Mouse (Mus musculus) left cerebral cortex, adult 2 months (tissue): ENCODE results near the gene Usp12. TPM values are rescaled to one million over a fixed set of nuclear protein-coding genes. Genes with fewer than 3 reads are reported as not detected.
"Not testable (repeated sequence)": the region's sequence is repeated elsewhere in the genome, so short reads cannot be mapped to it uniquely, and the experiment has no call there.

Experiments
- DNase-seq, 2 experiments: peaks; one replicate each; pipeline ENCODE4 v3.0.0; 2021 to 2022; ENCODE audit warnings: low spot score in 2 of 2, mixed read lengths in 1 of 2; ENCODE audit errors: extremely low spot score in 1 of 2
- H3K27ac ChIP-seq: fragments of 200-600 bp; 2 replicates; pipeline ENCODE4 v1.8.1; 2022
- H3K4me3 ChIP-seq: fragments of 200-600 bp; 2 replicates; pipeline ENCODE4 v1.8.1; 2022
- CTCF ChIP-seq: fragments of 200-600 bp; IDR thresholded peaks from 2 replicates; pipeline ENCODE4 v1.8.1; 2022; ENCODE audit warnings: antibody characterized with exemption, mild to moderate bottlenecking, moderate library complexity
- intact Hi-C: fragments of 180-260 bp; cut with DNase I; formaldehyde crosslinking; loops from one replicate; pipeline ENCODE4 v1.15.1; 2025
- total RNA-seq, 2 experiments: library from RNA; stranded (reverse); gene quantifications; 2 replicates each; pipeline ENCODE4 v1.2.3; 2021

The Usp12 gene
- total RNA-seq, 2 experiments from 2014 or later = 56.0 to 56.7 TPM

- DNase-seq = no peak
- TF ChIP-seq CTCF = no peak
- Histone ChIP-seq H3K4me3 (no peak overlapping the region), H3K27ac (no peak overlapping the region)
- intact Hi-C loops = no loop called here
Observed at GRCm38 (mm10) chr5:146770002-146770848, 24.6 kb downstream of the Usp12 start.

DNA sequence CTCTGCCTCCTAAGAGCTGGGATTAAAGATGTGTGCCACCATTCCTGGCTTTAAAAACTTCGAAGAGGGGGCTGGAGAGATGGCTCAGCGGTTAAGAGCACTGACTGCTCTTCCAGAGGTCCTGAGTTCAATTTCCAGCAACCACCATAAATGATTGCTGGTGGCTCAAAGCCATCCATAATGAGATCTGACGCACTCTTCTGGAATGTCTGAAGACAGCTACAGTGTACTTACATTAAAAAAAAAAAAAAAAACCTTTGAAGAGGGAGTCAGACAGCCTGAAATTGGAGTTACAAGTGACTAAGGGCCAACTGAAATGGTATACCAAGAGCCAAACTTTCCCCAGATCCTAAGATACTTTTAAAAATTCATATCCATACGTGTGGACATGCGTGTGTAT lies 29.0 kb downstream of the Usp12 start:
- H3K4me3 ChIP-seq = no peak overlapping the region
- intact Hi-C loops = no loop called here
- DNase-seq = no peak
- no peak for TF ChIP-seq CTCF
- no peak overlapping the region for H3K27ac ChIP-seq

DNA sequence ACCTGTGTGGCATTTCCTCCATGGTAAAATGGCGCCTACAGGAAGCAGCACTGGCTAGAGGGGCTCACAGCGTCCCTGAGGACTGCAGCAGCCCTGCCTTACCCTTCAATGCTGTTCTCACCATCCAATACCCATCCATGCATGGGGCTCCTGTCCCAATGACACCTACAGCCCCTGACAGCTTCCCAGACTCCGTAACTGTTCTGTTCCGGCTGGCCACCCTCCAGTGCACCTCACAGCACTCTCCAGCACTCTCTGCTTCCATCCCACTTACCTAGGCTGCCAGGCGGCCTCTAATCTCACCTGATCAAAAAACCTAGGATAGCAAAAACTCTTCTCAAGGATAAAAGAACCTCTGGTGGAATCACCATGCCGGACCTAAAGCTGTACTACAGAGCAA lies 35.6 kb downstream of the Usp12 start:
- H3K27ac ChIP-seq = no peak overlapping the region
- TF ChIP-seq CTCF = no peak
- DNase-seq = no peak
- intact Hi-C loops = no loop called here
- no peak overlapping the region for H3K4me3 ChIP-seq

GRCm38 (mm10) chr5:146757921-146758320 lies 36.9 kb downstream of the Usp12 start:
- no peak overlapping the region for H3K4me3 ChIP-seq
- no peak for TF ChIP-seq CTCF
- no peak overlapping the region for H3K27ac ChIP-seq
- no peak for DNase-seq
- intact Hi-C loops = no loop called here

DNA sequence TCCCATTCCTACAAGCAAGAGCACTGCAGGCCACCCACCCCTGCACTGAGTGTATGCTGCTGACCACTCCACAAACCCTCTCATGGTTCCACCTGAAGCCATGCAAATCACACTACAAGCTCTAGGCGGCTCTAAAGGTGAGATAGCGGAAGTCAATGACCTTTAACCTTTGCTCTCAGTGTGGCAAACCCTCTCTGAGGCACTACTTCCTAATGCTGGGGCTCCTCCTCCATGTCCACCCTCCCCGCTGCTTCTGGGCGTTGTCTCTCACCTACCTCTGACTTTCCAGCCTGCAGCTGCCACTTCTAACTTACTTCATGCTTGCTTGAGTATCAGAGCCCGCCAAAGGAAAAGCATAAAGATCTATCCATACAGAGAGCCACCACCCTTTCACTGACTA lies 37.5 kb downstream of the Usp12 start:
- TF ChIP-seq CTCF = no peak
- intact Hi-C loops = no loop called here
- Histone ChIP-seq H3K27ac (no peak overlapping the region), H3K4me3 (no peak overlapping the region)
- no peak for DNase-seq

GRCm38 (mm10) chr5:146753181-146753580 lies 41.6 kb downstream of the Usp12 start:
- Histone ChIP-seq H3K4me3 (no peak overlapping the region), H3K27ac (no peak overlapping the region)
- no peak for DNase-seq
- no peak for TF ChIP-seq CTCF
- intact Hi-C loops = no loop called here

DNA sequence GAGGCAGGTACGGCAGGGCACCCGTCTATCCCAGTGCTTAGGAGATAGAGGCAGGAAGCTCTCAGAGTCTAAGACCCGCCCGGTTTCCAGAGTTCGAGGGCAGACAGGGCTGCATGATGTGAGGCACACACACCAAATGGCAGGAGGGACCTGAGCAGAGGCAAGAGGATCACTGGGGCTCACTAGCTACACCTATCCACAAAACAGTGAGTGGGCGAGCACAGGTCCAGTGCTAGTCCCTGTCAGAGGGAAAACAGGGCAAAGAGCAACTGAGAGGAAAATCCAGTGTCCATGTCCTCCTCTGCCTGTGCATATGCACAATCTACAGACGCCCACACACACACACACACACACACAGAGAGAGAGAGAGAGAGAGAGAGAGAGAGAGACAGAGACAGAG lies 43.8 kb downstream of the Usp12 start:
- intact Hi-C loops = no loop called here
- no peak for DNase-seq
- TF ChIP-seq CTCF = no peak
- H3K4me3 ChIP-seq = no peak overlapping the region
- H3K27ac ChIP-seq = no peak overlapping the region

DNA sequence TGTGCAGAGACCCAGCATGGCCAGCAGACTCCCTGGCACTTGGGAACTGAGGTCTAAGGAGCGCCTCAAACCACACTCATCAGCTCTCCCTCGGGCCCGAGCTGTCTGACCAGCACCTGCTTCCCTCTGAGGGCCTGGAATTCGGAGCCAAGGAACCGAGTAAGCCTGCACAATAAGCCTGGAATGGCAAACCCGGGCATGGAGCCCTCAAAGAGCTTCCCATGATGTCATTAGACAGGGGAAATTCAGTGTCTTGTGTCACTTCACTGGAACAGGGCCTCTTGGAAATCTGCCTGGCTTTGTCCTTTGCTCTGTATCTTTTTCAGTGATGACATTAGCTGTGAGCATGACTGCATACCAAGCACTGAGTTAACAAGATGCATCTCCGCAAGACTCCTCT lies 44.5 kb downstream of the Usp12 start:
- DNase-seq = no peak
- intact Hi-C loops = no loop called here
- Histone ChIP-seq H3K27ac (no peak overlapping the region), H3K4me3 (no peak overlapping the region)
- no peak for TF ChIP-seq CTCF

GRCm38 (mm10) chr5:146749857-146750256 lies 44.9 kb downstream of the Usp12 start:
- H3K27ac ChIP-seq = no peak overlapping the region
- intact Hi-C loops = no loop called here
- no peak overlapping the region for H3K4me3 ChIP-seq
- no peak for DNase-seq
- TF ChIP-seq CTCF = no peak

- intact Hi-C loops = no loop called here
- H3K4me3 ChIP-seq = no peak overlapping the region
- H3K27ac ChIP-seq = no peak overlapping the region
- TF ChIP-seq CTCF = no peak
- no peak for DNase-seq
Observed at GRCm38 (mm10) chr5:146736970-146737495, 57.8 kb downstream of the Usp12 start.

GRCm38 (mm10) chr5:146736348-146736747 lies 58.5 kb downstream of the Usp12 start:
- Histone ChIP-seq H3K4me3 (no peak overlapping the region), H3K27ac (no peak overlapping the region)
- intact Hi-C loops = no loop called here
- TF ChIP-seq CTCF = no peak
- no peak for DNase-seq

GRCm38 (mm10) chr5:146735054-146735453 lies 59.8 kb downstream of the Usp12 start:
- H3K4me3 ChIP-seq, intact Hi-C loops, DNase-seq, H3K27ac ChIP-seq: not testable (repeated sequence)
